Mouse (Mus musculus) lung, postnatal 0 days (tissue): ENCODE results near the gene Serinc3.

ENCODE experiments used
- CTCF ChIP-seq: IDR thresholded peaks from 2 replicates; pipeline ENCODE4 v1.5.1; 2016; ENCODE audit warnings: antibody characterized with exemption, mild to moderate bottlenecking
- EP300 ChIP-seq: IDR thresholded peaks from 2 replicates; pipeline ENCODE4 v1.6.1; 2016; ENCODE audit warnings: antibody characterized with exemption, mild to moderate bottlenecking, control low read depth

DNA sequence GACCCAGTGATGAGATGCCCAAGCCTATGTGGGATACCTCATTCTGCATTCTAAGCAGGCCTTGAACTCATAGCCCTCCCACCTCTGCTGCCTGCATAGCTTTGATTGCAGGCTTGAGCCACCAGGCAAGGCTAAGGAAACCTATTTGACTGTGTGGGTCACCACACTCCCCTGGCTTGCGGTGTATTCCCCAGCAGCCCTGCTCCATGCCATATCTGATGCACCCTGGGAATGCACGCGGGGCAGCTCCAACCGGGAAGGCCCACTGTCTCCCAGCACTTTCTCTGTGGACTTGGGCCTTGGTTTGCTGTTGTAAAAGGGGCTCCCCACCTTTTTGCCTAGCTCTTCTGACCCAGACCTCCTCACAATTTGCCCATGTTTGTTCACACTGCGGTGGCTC lies 31.7 kb downstream of the Serinc3 start:
- TF ChIP-seq CTCF (no peak), EP300 (no peak)
